Mouse (Mus musculus) bone marrow macrophage, adult 2 months (primary cell): ENCODE measurements around the gene Olfm2.

Experiments
- CTCF ChIP-seq: IDR thresholded peaks from 2 replicates; pipeline ENCODE4 v1.5.1; 2012; ENCODE audit warnings: low read depth, mild to moderate bottlenecking, low read length, moderate library complexity
- POLR2A ChIP-seq: IDR thresholded peaks from 2 replicates; pipeline ENCODE4 v1.6.1; 2012; ENCODE audit warnings: mild to moderate bottlenecking, low read depth, low read length, borderline replicate concordance

DNA sequence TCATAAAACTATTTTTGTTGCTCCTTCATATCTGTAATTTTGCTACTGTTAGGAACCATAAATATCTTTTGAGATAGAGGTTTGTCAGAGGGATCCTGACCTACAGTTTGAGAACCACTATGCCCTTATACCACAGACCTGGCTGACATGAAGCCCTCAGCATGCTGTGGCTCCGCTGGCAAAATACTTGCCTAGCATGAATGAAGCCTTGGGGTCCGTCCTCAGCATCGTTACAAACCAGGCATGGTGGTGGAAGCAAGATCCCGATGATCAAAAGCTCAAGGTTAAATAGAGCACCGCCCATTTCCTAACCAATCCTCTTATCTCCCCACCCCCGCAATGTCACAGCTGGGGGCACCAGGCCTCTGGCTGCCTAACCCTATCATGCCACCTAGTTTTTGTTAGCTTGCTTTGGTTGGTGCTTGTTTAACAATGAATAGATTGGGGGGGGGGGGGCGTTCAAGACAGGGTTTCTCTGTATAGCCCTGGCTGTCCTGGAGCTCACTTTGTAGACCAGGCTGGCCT, 79.6 kb downstream of the Olfm2 start:
- TF ChIP-seq CTCF, result no peak
- TF ChIP-seq POLR2A, result no peak
